Mouse (Mus musculus) activated CD4-positive, CD25-positive, alpha-beta regulatory T cell (primary cell): ENCODE measurements around the gene Cdk9. TPM values are rescaled to one million over a fixed set of nuclear protein-coding genes. Genes with fewer than 3 reads are reported as not detected.

Source experiments
- polyA plus RNA-seq, 2 experiments: library from polyadenylated mRNA; unstranded; fragments of 100-300 nt; shearing (Covaris generic); gene quantifications; one replicate each; pipeline ENCODE4 v1.2.1; 2017

The Cdk9 gene
- 100 to 1,000 TPM; 173 to 181 TPM for polyA plus RNA-seq

GRCm38 (mm10) chr2:32712934-32713817, at the start of gene Cdk9:
Gene Cdk9 (minus strand): TSS chr2:32713076.

GRCm38 (mm10) chr2:32757056-32757845, 44.4 kb upstream of the Cdk9 start, which contains the start of gene Tor2a:
Gene Tor2a (plus strand): TSS chr2:32757234.

GRCm38 (mm10) chr2:32740916-32741272, 28.0 kb upstream of the Cdk9 start, which contains the start of gene 6330409D20Rik:
Gene 6330409D20Rik (minus strand): TSS chr2:32741016.

GRCm38 (mm10) chr2:32720681-32721229, 7.9 kb upstream of the Cdk9 start, which contains the start of gene Sh2d3c:
Gene Sh2d3c (plus strand): TSS chr2:32721055.

GRCm38 (mm10) chr2:32704021-32704421, 8.9 kb downstream of the Cdk9 start, which contains the start of gene Fpgs:
Gene Fpgs (minus strand): TSS chr2:32704145.

Other genes starting within 250 kb of the Cdk9 start
- gene Fam102a, start 177.7 kb downstream of the Cdk9 start, polyA plus RNA-seq: 100 to 1,000 TPM; 118 to 128 TPM
- 100 to 1,000 TPM; 117 to 126 TPM for gene Dpm2, start 142.2 kb downstream of the Cdk9 start, polyA plus RNA-seq
- under 1 TPM in 1 of 2 experiments, not detected in 1; 0.52 TPM for gene Pip5kl1, start 138.3 kb downstream of the Cdk9 start, polyA plus RNA-seq
- not detected for gene 9430097D07Rik, start 137.4 kb downstream of the Cdk9 start, polyA plus RNA-seq
- gene St6galnac4, start 126.0 kb downstream of the Cdk9 start, polyA plus RNA-seq: 10 to 100 TPM; 39.3 to 52.8 TPM
- gene St6galnac6, start 113.4 kb downstream of the Cdk9 start, polyA plus RNA-seq: 1 to 10 TPM; 5.8 to 6.5 TPM
- under 1 TPM in 1 of 2 experiments, not detected in 1; 0.13 TPM for gene Ak1, start 91.3 kb downstream of the Cdk9 start, polyA plus RNA-seq
- gene Eng, start 66.5 kb downstream of the Cdk9 start, polyA plus RNA-seq: under 1 TPM in 1 of 2 experiments, not detected in 1; 0.80 TPM
- 10 to 100 TPM; 11.0 to 16.7 TPM for gene Fpgs, start 8.9 kb downstream of the Cdk9 start, polyA plus RNA-seq
- gene Sh2d3c, start 8.0 kb upstream of the Cdk9 start, polyA plus RNA-seq: 100 to 1,000 TPM; 105 to 112 TPM
- under 1 TPM; 0.48 to 0.95 TPM for gene 6330409D20Rik, start 27.9 kb upstream of the Cdk9 start, polyA plus RNA-seq
- gene Tor2a, start 44.2 kb upstream of the Cdk9 start, polyA plus RNA-seq: 10 to 100 TPM; 69.8 to 78.7 TPM
- 1 to 10 TPM in 1 of 2 experiments, under 1 TPM in 1; 0.79 to 3.5 TPM for gene Ttc16, start 62.6 kb upstream of the Cdk9 start, polyA plus RNA-seq
- gene Ptrh1, start 62.7 kb upstream of the Cdk9 start, polyA plus RNA-seq: 1 to 10 TPM; 2.9 to 4.3 TPM
- under 1 TPM; 0.15 to 0.39 TPM for gene Cfap157, start 71.4 kb upstream of the Cdk9 start, polyA plus RNA-seq
- gene Stxbp1, start 134.2 kb upstream of the Cdk9 start, polyA plus RNA-seq: 1 to 10 TPM; 2.8 to 3.4 TPM
- 1 to 10 TPM; 2.3 to 8.5 TPM for gene Fam129b, start 163.0 kb upstream of the Cdk9 start, polyA plus RNA-seq
- gene Rpl12, start 248.5 kb upstream of the Cdk9 start, polyA plus RNA-seq: 10 to 100 TPM; 17.8 to 46.7 TPM
- gene Lrsam1, start 248.5 kb upstream of the Cdk9 start, polyA plus RNA-seq: 10 to 100 TPM in 1 of 2 experiments, 1 to 10 TPM in 1; 2.8 to 10.7 TPM